Mouse (Mus musculus) small intestine, adult 2 months (tissue): ENCODE measurements around the gene Cbr2.

ENCODE experiments used
- CTCF ChIP-seq: fragments of 200-500 bp; IDR thresholded peaks from 2 replicates; pipeline ENCODE4 v1.5.1; 2012; ENCODE audit warnings: low read depth, mild to moderate bottlenecking, control low read depth, inconsistent platforms, low read length, moderate library complexity, mixed read lengths; ENCODE audit not compliant: insufficient replicate concordance, insufficient read length; ENCODE audit errors: extremely low read depth
- POLR2A ChIP-seq: fragments of 200-500 bp; IDR thresholded peaks from 2 replicates; pipeline ENCODE4 v1.6.1; 2012; ENCODE audit warnings: low read depth, mild to moderate bottlenecking, control low read depth, inconsistent platforms, low read length, moderate library complexity

GRCm38 (mm10) chr11:120736424-120736823, 4.5 kb upstream of the Cbr2 start:
- TF ChIP-seq CTCF (no peak), POLR2A (no peak)
